Mouse (Mus musculus) thymus, adult 2 months (tissue): ENCODE data around the gene Nfatc3. TPM values are rescaled to one million over a fixed set of nuclear protein-coding genes. Genes with fewer than 3 reads are reported as not detected.

Source experiments
- DNase-seq: peaks from one replicate; pipeline ENCODE4 v3.0.0; 2021
- H3K27ac ChIP-seq: fragments of 200-500 bp; 2 replicates; pipeline ENCODE4 v1.5.1; 2012; ENCODE audit warnings: low read length, control low read depth; ENCODE audit not compliant: control insufficient read depth, insufficient read depth
- H3K27me3 ChIP-seq: fragments of 200-500 bp; 2 replicates; pipeline ENCODE4 v1.6.1; 2012; ENCODE audit warnings: mild to moderate bottlenecking, low read length, moderate library complexity, mixed read lengths; ENCODE audit not compliant: control insufficient read depth, insufficient read depth
- H3K36me3 ChIP-seq: fragments of 200-500 bp; 2 replicates; pipeline ENCODE4 v1.6.1; 2012; ENCODE audit warnings: mild to moderate bottlenecking, low read length, moderate library complexity; ENCODE audit not compliant: control insufficient read depth, insufficient read depth
- H3K4me1 ChIP-seq: fragments of 200-500 bp; replicated peaks from 2 replicates; pipeline ENCODE4 v1.6.1; 2012; ENCODE audit warnings: low read length; ENCODE audit not compliant: control insufficient read depth, insufficient read depth
- H3K4me3 ChIP-seq: fragments of 200-500 bp; 2 replicates; pipeline ENCODE4 v1.5.1; 2012; ENCODE audit warnings: mild to moderate bottlenecking, low read length, control low read depth, moderate library complexity; ENCODE audit not compliant: control insufficient read depth, insufficient read depth
- CTCF ChIP-seq: fragments of 200-500 bp; IDR thresholded peaks from 2 replicates; pipeline ENCODE4 v1.5.1; 2012; ENCODE audit warnings: mild to moderate bottlenecking, control low read depth, low read length, moderate library complexity, borderline replicate concordance; ENCODE audit not compliant: control insufficient read depth, poor library complexity, insufficient read depth; ENCODE audit errors: extremely low read depth
- POLR2A ChIP-seq: fragments of 200-500 bp; IDR thresholded peaks from 2 replicates; pipeline ENCODE4 v1.6.1; 2012; ENCODE audit warnings: mild to moderate bottlenecking, low read length, control low read depth, moderate library complexity; ENCODE audit not compliant: control insufficient read depth, poor library complexity, insufficient read depth; ENCODE audit errors: extremely low read depth
- WGBS: fragments of 180-500 bp; shearing (Covaris S2); methylation state at CpG from one replicate; pipeline ENCODE4 v1.1.7; 2018; 5-methylcytosine and 5-hydroxymethylcytosine counted together
- polyA plus RNA-seq: library from polyadenylated mRNA; depleted of rRNA; stranded (reverse); fragments of >200 nt; gene quantifications from 2 replicates; pipeline ENCODE4 v1.2.3, GENCODE M21; 2012

Nfatc3 gene
- polyA plus RNA-seq, 1 experiment: 161 TPM

DNA sequence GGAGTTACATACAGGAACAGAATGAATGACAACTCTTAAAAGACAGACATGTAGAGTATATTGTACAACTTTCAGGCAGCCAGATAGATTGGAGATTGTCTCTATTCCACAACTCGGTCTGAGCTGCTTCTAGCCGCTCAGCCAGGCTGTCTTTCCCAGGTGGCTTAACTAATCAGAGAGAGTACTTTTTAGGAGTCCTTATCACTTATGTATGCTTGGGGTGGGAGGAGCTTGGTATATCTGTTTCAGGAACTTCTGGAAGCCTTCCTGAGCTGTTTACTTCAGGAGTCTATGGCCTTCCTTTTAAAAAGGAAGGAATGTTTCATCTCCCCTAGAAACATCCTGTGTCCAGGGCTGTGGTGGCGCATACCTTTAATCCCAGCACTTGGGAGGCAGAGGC, 40.6 kb upstream of the Nfatc3 start:
- Histone ChIP-seq H3K27me3 (no peaks in the 10 kb centered on the region), H3K36me3 (no peaks in the 10 kb centered on the region), H3K4me3 (no peak overlapping the region), H3K27ac (no peak overlapping the region), H3K4me1 (peaks cover 12% of the 10 kb centered on the region)
- DNase-seq: no peak
- WGBS: 97% methylated on average over 3 of the region's 3 CpGs
- TF ChIP-seq POLR2A: no peak
- no peak for TF ChIP-seq CTCF

- no peaks in the 10 kb centered on the region for H3K36me3 ChIP-seq
- no peaks in the 10 kb centered on the region for H3K27me3 ChIP-seq
- peaks cover 9% of the 10 kb centered on the region for H3K4me1 ChIP-seq
- peak; percentile 86 for DNase-seq
- TF ChIP-seq CTCF: peak; percentile 36; the same call in 1 of the 2 replicates
- no peak for TF ChIP-seq POLR2A
- H3K27ac ChIP-seq: no peak overlapping the region
- H3K4me3 ChIP-seq: no peak overlapping the region
Observed at GRCm38 (mm10) chr8:106022483-106022882, 36.2 kb upstream of the Nfatc3 start.

DNA sequence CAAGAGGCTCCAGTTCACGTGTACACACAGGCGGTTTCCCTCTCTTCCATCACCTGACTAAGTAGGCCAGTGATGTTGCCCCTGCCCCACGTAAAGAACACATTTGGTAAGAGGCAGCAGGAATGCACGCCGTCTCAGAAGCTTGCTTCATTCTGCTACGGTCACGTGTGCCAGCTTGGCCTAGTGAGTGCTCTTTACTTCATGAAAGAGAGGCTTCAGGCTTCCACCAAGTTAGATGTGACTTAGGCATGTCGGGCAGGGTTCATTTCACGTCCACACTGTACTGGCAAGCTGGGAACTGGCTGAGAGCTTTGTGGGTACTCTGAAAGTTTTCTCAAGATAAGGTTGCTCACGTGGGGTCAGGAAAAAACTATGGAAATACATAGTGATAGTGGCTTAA, 19.9 kb upstream of the Nfatc3 start:
- no peak overlapping the region for H3K4me3 ChIP-seq
- H3K4me1 ChIP-seq: peaks cover 10% of the 10 kb centered on the region
- peak overlapping the region; percentile 5; the same call in 1 of the 2 replicates for H3K27ac ChIP-seq
- DNase-seq: no peak
- TF ChIP-seq POLR2A (no peak), CTCF (no peak)
- no peaks in the 10 kb centered on the region for H3K36me3 ChIP-seq
- H3K27me3 ChIP-seq: no peaks in the 10 kb centered on the region
- WGBS: 94% methylated on average over 10 of the region's 10 CpGs

- TF ChIP-seq POLR2A: no peak
- TF ChIP-seq CTCF: no peak
- WGBS: 88% methylated on average over 4 of the region's 4 CpGs
- no peak for DNase-seq
- no peaks in the 10 kb centered on the region for H3K36me3 ChIP-seq
- no peaks in the 10 kb centered on the region for H3K27me3 ChIP-seq
- H3K27ac ChIP-seq: no peak overlapping the region
- H3K4me1 ChIP-seq: peaks cover 14% of the 10 kb centered on the region
- H3K4me3 ChIP-seq: no peak overlapping the region
Observed at GRCm38 (mm10) chr8:106039605-106040004, 19.0 kb upstream of the Nfatc3 start.

DNA sequence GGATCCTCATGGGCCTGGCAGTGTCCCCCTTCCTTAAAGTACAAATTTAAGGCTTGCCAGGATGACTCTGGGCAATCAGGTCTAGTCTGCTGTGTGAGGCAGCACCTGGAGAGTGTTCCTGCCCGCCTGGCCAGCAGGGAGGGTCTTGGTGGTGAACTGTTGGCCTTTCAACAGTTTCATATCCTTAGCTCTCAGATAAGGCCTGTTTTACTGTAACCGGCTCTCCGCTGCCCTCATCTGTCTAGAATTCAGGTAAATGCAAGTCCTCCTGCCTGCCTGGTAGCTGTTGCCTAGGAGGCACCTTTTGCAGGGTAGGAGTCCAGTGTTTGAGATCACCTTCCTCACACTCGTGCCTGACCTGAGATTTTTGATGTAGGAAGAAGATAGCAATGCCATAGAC, 18.4 kb upstream of the Nfatc3 start:
- no peaks in the 10 kb centered on the region for H3K36me3 ChIP-seq
- H3K27ac ChIP-seq: no peak overlapping the region
- no peak for TF ChIP-seq CTCF
- TF ChIP-seq POLR2A: no peak
- H3K4me1 ChIP-seq: peaks cover 14% of the 10 kb centered on the region
- no peak overlapping the region for H3K4me3 ChIP-seq
- WGBS: 89% methylated on average over 4 of the region's 4 CpGs
- peak; percentile 39 for DNase-seq
- H3K27me3 ChIP-seq: no peaks in the 10 kb centered on the region

DNA sequence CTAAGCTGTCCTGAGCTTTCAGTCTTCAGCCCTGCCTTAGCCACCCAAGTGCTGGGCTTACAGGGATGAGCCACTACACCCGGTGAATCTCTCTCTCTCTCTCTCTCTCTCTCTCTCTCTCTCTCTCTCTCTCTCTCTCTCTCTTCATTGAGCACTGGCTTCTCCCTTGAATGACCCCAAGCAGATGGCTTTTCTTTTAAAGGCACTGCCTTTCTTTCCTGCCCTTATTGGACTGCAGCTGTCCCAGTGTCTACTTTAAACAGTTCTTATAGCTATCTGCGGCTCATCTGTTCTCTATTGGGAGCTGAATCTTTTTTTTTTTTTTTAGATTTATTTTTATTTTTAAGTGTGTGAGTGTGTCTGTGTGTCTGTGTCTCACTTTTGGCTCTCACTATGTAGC, 15.6 kb upstream of the Nfatc3 start:
- no peak overlapping the region for H3K4me3 ChIP-seq
- 100% methylated on average over 2 of the region's 2 CpGs for WGBS
- no peak overlapping the region for H3K27ac ChIP-seq
- H3K36me3 ChIP-seq: no peaks in the 10 kb centered on the region
- TF ChIP-seq POLR2A (no peak), CTCF (no peak)
- DNase-seq: no peak
- H3K4me1 ChIP-seq: peaks cover 14% of the 10 kb centered on the region
- H3K27me3 ChIP-seq: no peaks in the 10 kb centered on the region

GRCm38 (mm10) chr8:106044151-106044550, 14.5 kb upstream of the Nfatc3 start:
- no peak overlapping the region for H3K27ac ChIP-seq

More at GRCm38 (mm10) chr8:106044151-106044550, 14.5 kb upstream of the Nfatc3 start:
- DNase-seq: no peak
- no peak overlapping the region for H3K4me3 ChIP-seq
- H3K36me3 ChIP-seq: no peaks in the 10 kb centered on the region
- H3K4me1 ChIP-seq: peaks cover 8% of the 10 kb centered on the region; the same call in 1 of the 2 replicates
- TF ChIP-seq POLR2A (no peak), CTCF (no peak)
- no peaks in the 10 kb centered on the region for H3K27me3 ChIP-seq
- WGBS: 31% methylated on average over 3 of the region's 3 CpGs
